Mouse (Mus musculus): Measurements from ENCODE around the gene Plcb2.

DNA sequence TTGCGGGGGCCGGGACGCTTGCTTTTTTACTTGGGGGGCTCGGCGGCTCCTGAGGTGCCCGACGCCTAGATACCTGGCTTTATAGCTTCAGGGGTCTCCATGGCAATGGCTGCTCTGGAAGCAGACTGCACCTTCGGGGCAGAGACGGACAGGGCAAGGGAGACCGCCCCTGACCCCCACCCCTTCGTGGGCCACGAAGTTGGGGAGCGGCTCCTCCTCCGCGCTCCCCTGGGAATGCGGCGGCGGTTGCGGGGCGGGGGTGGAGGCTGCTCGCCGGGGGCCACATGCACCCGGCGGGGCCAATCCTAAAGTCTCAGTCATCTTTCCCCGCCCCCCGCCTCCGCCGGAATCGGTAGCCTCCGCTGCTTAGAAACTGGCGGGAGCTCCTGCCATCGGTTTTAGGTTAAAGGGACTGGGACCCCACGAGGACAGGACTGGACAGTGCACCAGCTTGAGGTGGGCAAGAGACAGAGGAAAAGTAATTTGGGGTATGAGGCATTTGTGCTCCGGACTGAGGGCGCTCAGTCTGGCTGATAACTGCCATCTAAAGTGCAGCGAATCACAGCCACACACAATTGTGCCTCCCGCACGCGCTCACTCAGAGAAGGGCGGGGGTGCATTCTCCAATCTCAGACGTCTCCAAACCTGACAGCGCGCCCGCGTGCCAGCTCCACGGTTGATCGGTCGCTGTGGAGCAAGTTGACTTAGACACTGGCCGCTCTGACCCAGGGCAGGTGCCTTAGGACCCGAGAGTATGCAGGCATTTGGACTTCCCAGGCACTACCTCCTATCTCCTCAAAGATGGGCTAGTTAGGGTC, 24.1 kb downstream of the Plcb2 start, which contains the start of gene Ankrd63:
- TF ChIP-seq CTCF (conservative IDR thresholded peaks at IDR 0.05; ENCODE audit: low read length) (no peak), POU5F1 (IDR thresholded peaks at IDR 0.05; ENCODE audit: borderline replicate concordance, low read length) (no peak), NANOG (IDR thresholded peaks at IDR 0.05; ENCODE audit: borderline replicate concordance, low read length) (no peak)
